Mouse (Mus musculus): ENCODE results near the gene Pmis2. TPM values are rescaled to one million over a fixed set of nuclear protein-coding genes. Genes with fewer than 3 reads are reported as not detected.

The Pmis2 gene
- polyA plus RNA-seq, 1 experiment = not detected

DNA sequence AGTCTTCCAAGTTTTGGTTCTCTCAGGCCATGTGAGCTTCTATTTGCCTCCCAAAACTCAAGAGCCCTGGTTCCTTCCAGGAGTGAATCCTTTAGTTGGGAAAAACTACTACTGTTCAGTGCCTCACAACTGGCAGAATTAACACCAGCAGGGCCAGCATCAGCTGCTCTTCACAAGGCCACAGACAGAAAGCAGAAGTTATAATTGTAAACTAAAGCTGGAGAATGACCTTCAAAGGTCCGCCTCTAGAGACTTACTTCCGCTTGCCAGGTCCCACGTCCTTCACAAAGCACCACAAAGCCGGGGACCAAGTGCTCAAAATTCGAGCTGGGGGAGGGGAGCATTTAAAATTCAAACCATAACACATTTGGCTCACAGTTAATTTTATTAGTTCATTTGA lies 26.7 kb upstream of the Pmis2 start:
- 3% methylated on average over 5 of the region's 5 CpGs for WGBS
- H3K27ac ChIP-seq (ENCODE audit: control insufficient read depth, insufficient read depth, low read depth, low read length, poor library complexity) = peak overlapping the region; percentile 52; the same call in 1 of the 2 replicates
- TF ChIP-seq CTCF (IDR thresholded peaks at IDR 0.05; ENCODE audit: control insufficient read depth, insufficient read depth, low read length) = no peak
- TF ChIP-seq POLR2A (IDR thresholded peaks at IDR 0.05; ENCODE audit: borderline replicate concordance, control insufficient read depth, low read depth, low read length) = no peak

DNA sequence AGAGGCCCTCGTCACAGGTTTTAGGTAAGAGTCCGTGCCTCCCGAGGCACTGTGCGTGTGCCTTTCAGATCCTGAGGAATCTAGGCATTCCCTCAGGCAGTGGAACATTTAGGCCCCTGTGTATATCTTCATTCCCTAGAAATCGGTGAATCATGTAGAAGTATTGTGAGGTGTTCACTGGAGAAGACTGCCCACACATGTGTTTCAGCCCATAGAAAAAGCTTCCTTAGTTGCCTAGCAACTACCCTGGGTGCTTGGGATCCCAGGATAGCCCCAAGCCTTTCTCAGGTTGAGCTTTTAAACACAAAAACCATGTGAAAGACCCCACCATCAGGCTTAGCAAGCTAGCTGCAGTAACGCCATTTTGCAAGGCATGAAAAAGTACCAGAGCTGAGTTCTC lies 16.9 kb upstream of the Pmis2 start:
- Histone ChIP-seq H3K4me1 (ENCODE audit: control insufficient read depth, insufficient read depth, low read length) (no peaks in the 10 kb centered on the region; the same call in 1 of the 2 replicates), H3K27ac (ENCODE audit: control insufficient read depth, insufficient read depth, low read depth, low read length, poor library complexity) (no peak overlapping the region), H3K4me3 (replicated peaks; ENCODE audit: control insufficient read depth, low read depth, low read length) (no peak overlapping the region)
- TF ChIP-seq POLR2A (IDR thresholded peaks at IDR 0.05; ENCODE audit: borderline replicate concordance, control insufficient read depth, low read depth, low read length) = no peak
- WGBS = 81% methylated on average over 6 of the region's 6 CpGs

More for the DNA sequence above, 26.7 kb upstream of the Pmis2 start:
- Histone ChIP-seq H3K4me1 (ENCODE audit: control insufficient read depth, insufficient read depth, low read length) (peaks cover 2% of the 10 kb centered on the region; the same call in 1 of the 2 replicates), H3K4me3 (replicated peaks; ENCODE audit: control insufficient read depth, low read depth, low read length) (no peak overlapping the region)

DNA sequence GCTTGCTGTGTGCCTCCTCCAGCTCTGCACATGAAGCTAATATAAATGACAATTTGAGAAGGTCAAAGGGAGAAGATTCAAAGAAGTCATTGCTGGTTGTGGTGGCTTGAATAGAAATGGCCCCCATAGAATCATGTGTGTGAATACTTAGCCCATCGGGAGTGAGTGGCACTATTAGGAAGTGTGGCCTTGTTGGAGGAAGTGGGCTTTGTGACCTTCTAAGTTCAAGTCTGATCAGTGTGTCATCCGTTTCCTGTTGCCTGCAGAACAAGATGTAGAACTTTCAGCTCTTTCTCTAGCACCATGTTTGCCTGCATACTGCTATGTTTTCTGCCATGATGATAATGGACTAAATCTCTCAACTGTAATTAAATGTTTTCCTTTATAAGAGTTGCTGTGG lies 12.0 kb upstream of the Pmis2 start:
- H3K4me3 ChIP-seq (replicated peaks; ENCODE audit: control insufficient read depth, low read depth, low read length) = no peak overlapping the region
- TF ChIP-seq CTCF (IDR thresholded peaks at IDR 0.05; ENCODE audit: control insufficient read depth, insufficient read depth, low read length) (no peak), POLR2A (IDR thresholded peaks at IDR 0.05; ENCODE audit: borderline replicate concordance, control insufficient read depth, low read depth, low read length) (no peak)
- WGBS = 22% methylated on average over 2 of the region's 2 CpGs

DNA sequence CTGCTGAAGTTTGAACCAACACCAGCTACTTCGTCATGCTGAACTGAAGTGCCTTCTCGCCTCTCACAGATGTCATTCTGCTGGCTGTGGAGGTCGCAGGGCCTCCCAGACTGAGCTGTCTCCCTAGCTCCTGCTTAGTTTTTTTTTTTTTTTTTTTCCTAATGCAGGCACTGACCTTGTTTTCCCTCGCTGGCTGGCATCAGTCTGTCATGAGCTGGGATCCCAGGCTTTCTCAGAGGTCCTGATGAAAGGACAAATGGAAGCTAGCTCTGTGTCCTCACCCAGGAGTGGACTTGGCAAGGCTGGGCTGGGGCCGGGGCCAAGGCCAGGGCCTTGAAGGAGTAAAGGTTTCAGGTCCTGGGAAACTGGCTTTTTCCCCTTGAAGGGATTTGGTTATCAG lies 10.5 kb upstream of the Pmis2 start:
- H3K4me3 ChIP-seq (replicated peaks; ENCODE audit: control insufficient read depth, low read depth, low read length) = no peak overlapping the region
- 73% methylated on average over 5 of the region's 5 CpGs for WGBS
- no peaks in the 10 kb centered on the region; the same call in 1 of the 2 replicates for H3K4me1 ChIP-seq (ENCODE audit: control insufficient read depth, insufficient read depth, low read length)
- no peak overlapping the region for H3K27ac ChIP-seq (ENCODE audit: control insufficient read depth, insufficient read depth, low read depth, low read length, poor library complexity)
- no peak for TF ChIP-seq POLR2A (IDR thresholded peaks at IDR 0.05; ENCODE audit: borderline replicate concordance, control insufficient read depth, low read depth, low read length)
- TF ChIP-seq CTCF (IDR thresholded peaks at IDR 0.05; ENCODE audit: control insufficient read depth, insufficient read depth, low read length) = no peak

More for the DNA sequence above, 12.0 kb upstream of the Pmis2 start:
- H3K27ac ChIP-seq (ENCODE audit: control insufficient read depth, insufficient read depth, low read depth, low read length, poor library complexity) = no peak overlapping the region
- H3K4me1 ChIP-seq (ENCODE audit: control insufficient read depth, insufficient read depth, low read length) = no peaks in the 10 kb centered on the region; the same call in 1 of the 2 replicates

DNA sequence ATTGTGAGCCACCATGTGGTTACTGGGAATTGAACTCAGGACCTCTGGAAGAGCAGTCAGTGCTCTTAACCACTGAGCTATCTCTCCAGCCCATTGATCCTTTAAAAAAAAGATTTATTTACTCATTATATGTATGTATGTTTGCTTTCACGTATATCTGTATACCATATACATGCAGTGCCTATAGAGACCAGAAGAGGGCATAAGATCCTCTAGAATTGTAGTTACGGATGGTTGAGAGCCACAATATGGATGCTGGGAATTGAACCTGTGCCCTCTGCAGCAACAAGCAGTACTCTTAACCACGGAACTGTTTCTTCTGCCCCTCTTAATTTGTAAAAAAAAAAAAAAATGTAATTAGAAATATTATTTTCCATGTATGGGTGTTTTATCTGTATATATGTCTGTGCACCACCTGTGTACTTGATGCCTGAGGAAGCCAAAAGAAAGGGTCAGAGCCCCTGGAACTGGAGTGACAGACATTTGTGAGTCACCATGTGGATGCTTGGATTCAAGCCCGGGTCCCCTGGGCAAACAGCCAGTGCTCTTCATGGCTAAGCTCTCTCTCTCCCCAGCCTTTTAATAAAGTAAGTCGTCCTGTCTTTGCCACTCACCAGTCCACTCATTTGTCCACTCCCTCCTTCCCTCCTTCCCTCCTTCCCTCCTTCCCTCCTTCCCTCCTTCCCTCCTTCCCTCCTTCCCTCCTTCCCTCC lies 7.0 kb upstream of the Pmis2 start:
- WGBS = 71% methylated on average over 5 of the region's 5 CpGs
- Histone ChIP-seq H3K4me3 (replicated peaks; ENCODE audit: control insufficient read depth, low read depth, low read length) (no peak overlapping the region), H3K27ac (ENCODE audit: control insufficient read depth, insufficient read depth, low read depth, low read length, poor library complexity) (no peak overlapping the region), H3K4me1 (ENCODE audit: control insufficient read depth, insufficient read depth, low read length) (no peaks in the 10 kb centered on the region; the same call in 1 of the 2 replicates)
- TF ChIP-seq POLR2A (IDR thresholded peaks at IDR 0.05; ENCODE audit: borderline replicate concordance, control insufficient read depth, low read depth, low read length) (no peak), CTCF (IDR thresholded peaks at IDR 0.05; ENCODE audit: control insufficient read depth, insufficient read depth, low read length) (no peak)

DNA sequence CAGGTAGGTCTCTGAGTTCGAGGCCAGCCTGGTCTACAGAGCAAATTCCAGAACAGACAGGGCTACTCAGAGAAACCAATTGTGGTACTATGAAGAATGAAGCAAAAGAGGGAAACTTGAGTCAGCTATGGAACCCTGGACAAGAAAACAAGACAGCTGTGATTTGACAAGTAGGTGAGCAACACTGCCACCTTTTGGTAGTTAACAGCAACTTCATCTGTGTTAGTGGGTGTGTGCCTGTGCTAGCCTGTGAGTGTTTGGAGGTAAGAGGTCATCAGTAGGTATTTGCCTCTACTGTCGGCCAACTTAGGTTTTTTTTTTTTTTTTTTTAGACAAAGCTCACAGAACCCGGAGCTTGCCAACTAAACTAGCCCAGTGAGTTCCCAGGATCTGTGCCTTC lies 2.2 kb downstream of the Pmis2 start:
- Histone ChIP-seq H3K4me1 (ENCODE audit: control insufficient read depth, insufficient read depth, low read length) (no peaks in the 10 kb centered on the region), H3K27ac (ENCODE audit: control insufficient read depth, insufficient read depth, low read depth, low read length, poor library complexity) (no peak overlapping the region), H3K4me3 (replicated peaks; ENCODE audit: control insufficient read depth, low read depth, low read length) (no peak overlapping the region)
- 36% methylated on average over 3 of the region's 3 CpGs for WGBS
- peak; percentile 29; the same call in 1 of the 2 replicates for TF ChIP-seq CTCF (IDR thresholded peaks at IDR 0.05; ENCODE audit: control insufficient read depth, insufficient read depth, low read length)
- TF ChIP-seq POLR2A (IDR thresholded peaks at IDR 0.05; ENCODE audit: borderline replicate concordance, control insufficient read depth, low read depth, low read length) = no peak

DNA sequence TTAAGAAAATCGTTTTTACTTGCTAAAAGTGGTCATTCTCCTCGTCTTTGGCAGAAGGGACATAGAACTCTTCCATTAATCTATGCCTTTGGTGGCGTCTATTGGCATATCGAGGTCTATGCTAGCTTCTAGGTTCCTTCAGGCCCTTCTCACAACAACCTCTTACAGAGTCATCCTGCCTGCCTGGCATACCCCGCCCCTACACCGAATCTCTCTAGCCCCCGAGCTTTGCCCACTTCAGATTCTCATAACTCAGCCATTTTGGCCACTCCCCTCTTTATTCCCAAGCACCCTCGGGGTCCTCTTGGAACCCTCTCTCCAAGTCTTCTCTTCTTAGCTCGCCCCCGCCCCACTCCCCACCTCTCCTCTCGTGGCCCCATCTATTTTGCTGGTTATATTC lies 6.1 kb downstream of the Pmis2 start:
- TF ChIP-seq CTCF (IDR thresholded peaks at IDR 0.05; ENCODE audit: control insufficient read depth, insufficient read depth, low read length) (no peak), POLR2A (IDR thresholded peaks at IDR 0.05; ENCODE audit: borderline replicate concordance, control insufficient read depth, low read depth, low read length) (no peak)
- Histone ChIP-seq H3K4me3 (replicated peaks; ENCODE audit: control insufficient read depth, low read depth, low read length) (peak overlapping the region; percentile 93), H3K27ac (ENCODE audit: control insufficient read depth, insufficient read depth, low read depth, low read length, poor library complexity) (no peak overlapping the region), H3K4me1 (ENCODE audit: control insufficient read depth, insufficient read depth, low read length) (no peaks in the 10 kb centered on the region)
- 5% methylated on average over 11 of the region's 11 CpGs for WGBS

DNA sequence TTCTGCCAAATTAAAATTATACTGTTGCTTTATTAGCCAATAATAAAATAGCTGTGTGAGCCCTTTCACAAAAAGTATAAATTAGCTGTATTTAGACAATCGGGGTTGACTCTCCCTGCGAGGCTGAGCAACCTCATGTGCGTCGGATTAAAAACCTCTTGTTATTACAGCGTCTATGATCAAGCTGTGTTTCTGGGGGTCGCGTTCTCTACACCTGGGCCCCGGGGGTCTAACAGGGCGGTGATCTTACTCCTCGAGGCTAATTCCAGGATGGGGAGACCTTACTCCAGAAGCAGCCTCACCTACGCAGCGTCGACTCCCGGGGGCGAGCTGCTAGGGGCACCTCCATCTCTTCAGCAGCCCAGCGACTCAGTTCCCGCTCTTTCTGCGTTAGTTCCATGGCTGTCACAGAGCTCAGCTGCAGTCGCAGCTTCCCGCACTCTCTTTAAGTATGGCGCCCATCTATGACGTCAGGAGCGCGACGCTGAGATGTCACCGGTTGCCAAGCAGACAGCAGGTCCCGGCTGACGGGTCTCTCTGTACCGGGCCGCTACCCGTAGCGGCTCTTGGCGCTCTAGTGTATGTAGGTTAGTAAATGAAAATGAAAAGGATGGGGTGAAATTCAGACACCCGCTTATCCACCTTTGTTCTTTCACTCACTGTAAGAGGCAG lies 6.7 kb downstream of the Pmis2 start, which contains the start of gene Haus5:
Haus5 (minus strand) TSS at position 466 of the 672 bp plus-strand sequence.
- WGBS = under 1% methylated on average over 34 of the region's 34 CpGs
- Histone ChIP-seq H3K4me1 (ENCODE audit: control insufficient read depth, insufficient read depth, low read length) (no peaks in the 10 kb centered on the region), H3K27ac (ENCODE audit: control insufficient read depth, insufficient read depth, low read depth, low read length, poor library complexity) (peak within 1 kb of the TSS; percentile 56; the same call in 1 of the 2 replicates), H3K4me3 (replicated peaks; ENCODE audit: control insufficient read depth, low read depth, low read length) (peak within 1 kb of the TSS; percentile 93)
- TF ChIP-seq CTCF (IDR thresholded peaks at IDR 0.05; ENCODE audit: control insufficient read depth, insufficient read depth, low read length) (no peak), POLR2A (IDR thresholded peaks at IDR 0.05; ENCODE audit: borderline replicate concordance, control insufficient read depth, low read depth, low read length) (no peak; the same call in 1 of the 2 replicates)

All from bone marrow, adult 2 months (tissue).